Mouse (Mus musculus) c-Kit-positive CD71-positive TER-119-negative erythroid progenitor cells, embryonic 14.5 days (primary cell): Measurements from ENCODE around the gene Macrod2.

Experiments
- DNase-seq: peaks from one replicate; pipeline ENCODE4 v3.0.0-alpha.2; 2013; ENCODE audit warnings: low read depth

Gene Macrod2

GRCm38 (mm10) chr2:142232828-142233227 lies 1837.7 kb downstream of the Macrod2 start:
- DNase-seq = no peak

GRCm38 (mm10) chr2:142243483-142243882 lies 1848.4 kb downstream of the Macrod2 start:
- no peak for DNase-seq

- no peak for DNase-seq
These were observed 1855.3 kb downstream of the Macrod2 start for GRCm38 (mm10) chr2:142250383-142250782.

- DNase-seq = no peak
These were observed 1856.4 kb downstream of the Macrod2 start for GRCm38 (mm10) chr2:142251518-142251917.

GRCm38 (mm10) chr2:142253913-142254312 lies 1858.8 kb downstream of the Macrod2 start:
- DNase-seq = peak; percentile 19

GRCm38 (mm10) chr2:142254566-142254965 lies 1859.5 kb downstream of the Macrod2 start:
- DNase-seq = no peak

- DNase-seq = no peak
These were observed 1862.4 kb downstream of the Macrod2 start for GRCm38 (mm10) chr2:142257501-142257900.

- no peak for DNase-seq
These were observed 1865.9 kb downstream of the Macrod2 start for GRCm38 (mm10) chr2:142261046-142261445.

GRCm38 (mm10) chr2:142264697-142265096 lies 1869.6 kb downstream of the Macrod2 start:
- DNase-seq = no peak

GRCm38 (mm10) chr2:142267836-142268235 lies 1872.7 kb downstream of the Macrod2 start:
- DNase-seq = no peak

- DNase-seq = no peak
These were observed 1891.7 kb downstream of the Macrod2 start for GRCm38 (mm10) chr2:142286761-142287160.

- no peak for DNase-seq
These were observed 1899.7 kb downstream of the Macrod2 start for GRCm38 (mm10) chr2:142294831-142295230.

- DNase-seq = no peak
These were observed 1908.2 kb downstream of the Macrod2 start for GRCm38 (mm10) chr2:142303098-142303911.

- no peak for DNase-seq
These were observed 1908.7 kb downstream of the Macrod2 start for GRCm38 (mm10) chr2:142303912-142304182.

- DNase-seq = no peak
These were observed 1928.0 kb downstream of the Macrod2 start for GRCm38 (mm10) chr2:142323158-142323557.

- DNase-seq = no peak
These were observed 1931.6 kb downstream of the Macrod2 start for GRCm38 (mm10) chr2:142326737-142327136.

- no peak for DNase-seq
These were observed 1934.7 kb downstream of the Macrod2 start for GRCm38 (mm10) chr2:142329761-142330160.

- DNase-seq = no peak
These were observed 1939.5 kb downstream of the Macrod2 start for GRCm38 (mm10) chr2:142334441-142335102.

GRCm38 (mm10) chr2:142335103-142335999 lies 1940.2 kb downstream of the Macrod2 start:
- no peak for DNase-seq

- DNase-seq = no peak
These were observed 1948.9 kb downstream of the Macrod2 start for GRCm38 (mm10) chr2:142344021-142344420.

- no peak for DNase-seq
These were observed 1949.6 kb downstream of the Macrod2 start for GRCm38 (mm10) chr2:142344758-142345157.

- DNase-seq = no peak
These were observed 1954.7 kb downstream of the Macrod2 start for GRCm38 (mm10) chr2:142349805-142350204.

GRCm38 (mm10) chr2:142362888-142363287 lies 1967.8 kb downstream of the Macrod2 start:
- no peak for DNase-seq
